Mouse (Mus musculus): Measurements from ENCODE around the gene Gm28048.
A peak's percentile ranks its signal among the peaks of the same experiment; 100 is the strongest.

Gene Gm28048

DNA sequence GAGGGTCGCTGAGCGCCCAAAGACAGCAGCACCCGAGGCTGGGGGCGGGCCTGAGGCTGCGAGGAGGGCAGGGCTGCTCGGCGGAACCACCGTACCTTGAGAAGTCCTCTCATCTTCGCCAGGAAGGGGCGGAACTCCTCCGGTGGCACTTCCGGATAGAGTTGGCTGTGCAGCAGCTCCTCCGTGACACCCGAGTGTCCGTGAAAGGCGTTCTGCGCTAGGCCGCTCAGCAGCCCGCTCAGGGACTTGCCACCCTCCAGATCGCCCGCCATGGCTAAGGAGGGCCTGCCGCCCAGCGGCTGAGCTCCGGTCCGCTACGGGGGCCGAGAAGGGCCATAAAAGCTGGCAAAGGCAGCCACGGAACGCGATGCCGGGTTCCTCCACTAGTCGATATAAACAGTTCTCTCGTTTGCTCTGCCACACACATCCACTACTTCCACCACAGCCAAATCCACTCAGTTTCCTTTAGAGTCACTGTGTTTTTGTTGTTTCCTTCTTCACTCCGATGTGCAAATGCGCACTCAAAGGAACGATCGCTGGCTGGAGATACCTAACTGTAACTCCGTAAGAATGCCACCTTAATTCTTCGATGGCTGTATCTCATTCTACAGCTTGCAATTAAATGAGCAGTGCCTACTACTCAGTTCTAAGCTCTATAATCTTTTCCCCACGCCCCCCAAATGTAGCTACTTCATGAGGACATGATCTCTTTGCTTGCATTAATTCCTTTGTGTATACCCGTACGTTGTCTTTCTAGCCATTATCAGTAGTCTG is at the start of gene Gm28048, which contains the start of gene Commd1:
Gm28048 (minus strand) TSS at position 107 of the 774 bp plus-strand sequence.
Commd1 (minus strand) TSS at position 399 of the 774 bp plus-strand sequence.
- peak; percentile 96 to 99 for DNase-seq

GRCm38 (mm10) chr11:23029399-23029798 is 47.5 kb upstream of the Gm28048 start:
- DNase-seq, result no peak

- DNase-seq, result no peak
These were observed 47.1 kb upstream of the Gm28048 start for GRCm38 (mm10) chr11:23028957-23029356.

GRCm38 (mm10) chr11:23024169-23024568 is 42.3 kb upstream of the Gm28048 start:
- DNase-seq, result no peak

- no peak for DNase-seq
These were observed 41.3 kb upstream of the Gm28048 start for GRCm38 (mm10) chr11:23023155-23023554.

DNA sequence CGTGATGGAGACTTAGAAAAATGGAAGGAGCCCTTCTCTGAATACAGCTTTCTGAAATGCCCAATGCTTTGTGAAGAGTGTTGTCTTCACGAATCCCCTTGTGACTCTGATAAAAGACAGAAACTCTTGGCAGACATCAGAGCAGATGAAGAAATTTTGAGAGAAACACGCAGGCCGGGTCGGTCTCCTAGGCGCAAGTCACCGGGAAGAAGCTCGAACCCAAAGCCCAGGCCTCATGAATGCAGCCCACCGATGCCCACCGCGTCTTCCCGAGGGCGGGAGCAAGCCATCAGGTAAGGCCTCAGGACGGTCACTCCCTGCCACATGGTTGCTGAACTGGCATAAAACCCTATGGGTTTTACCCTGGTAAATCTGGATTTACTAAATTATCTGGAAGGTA is 39.0 kb upstream of the Gm28048 start:
- no peak for DNase-seq

- peak in 1 of 2 experiments; percentile 15 for DNase-seq
These were observed 38.4 kb upstream of the Gm28048 start for GRCm38 (mm10) chr11:23020116-23020770.

DNA sequence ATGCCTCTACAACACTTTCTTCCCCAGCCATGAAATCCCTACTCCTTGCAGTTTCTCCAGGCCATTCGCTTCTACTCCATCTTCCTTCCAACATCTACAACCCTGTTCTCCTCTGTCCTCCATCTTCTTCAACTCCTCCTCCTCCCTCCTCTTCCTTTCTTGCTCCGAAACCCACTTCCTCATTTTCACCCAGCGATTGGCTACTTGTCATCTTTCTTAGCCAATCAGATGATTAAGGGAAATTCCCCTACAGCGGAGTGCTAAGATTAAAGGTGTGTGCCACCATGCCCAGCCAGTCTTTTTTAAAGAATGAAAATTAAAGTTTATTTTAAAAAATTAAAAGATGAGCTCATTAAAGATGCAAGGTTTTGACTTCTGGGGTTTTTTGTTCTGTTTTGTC is 36.1 kb upstream of the Gm28048 start:
- no peak for DNase-seq

DNA sequence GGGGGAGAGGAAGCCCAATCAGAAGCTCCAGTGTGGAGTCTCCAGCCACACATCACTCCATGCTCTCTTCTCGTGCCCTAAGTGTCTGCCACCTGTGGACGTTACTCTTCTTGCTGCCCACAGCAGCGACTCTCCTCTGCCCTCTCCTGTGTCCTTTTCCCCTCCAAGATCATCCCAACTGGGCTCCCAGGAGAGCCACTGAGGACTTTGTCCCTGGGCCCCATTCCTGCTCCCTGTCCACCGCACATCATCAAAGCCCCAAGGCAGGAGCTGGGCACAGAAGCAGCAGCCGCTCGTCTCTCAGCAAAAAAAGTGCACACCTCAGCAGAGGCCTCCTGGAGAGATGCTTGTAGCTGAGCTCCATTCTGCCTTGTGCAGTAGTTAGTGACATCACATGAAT is 33.1 kb upstream of the Gm28048 start:
- peak; percentile 12 to 16 for DNase-seq

DNA sequence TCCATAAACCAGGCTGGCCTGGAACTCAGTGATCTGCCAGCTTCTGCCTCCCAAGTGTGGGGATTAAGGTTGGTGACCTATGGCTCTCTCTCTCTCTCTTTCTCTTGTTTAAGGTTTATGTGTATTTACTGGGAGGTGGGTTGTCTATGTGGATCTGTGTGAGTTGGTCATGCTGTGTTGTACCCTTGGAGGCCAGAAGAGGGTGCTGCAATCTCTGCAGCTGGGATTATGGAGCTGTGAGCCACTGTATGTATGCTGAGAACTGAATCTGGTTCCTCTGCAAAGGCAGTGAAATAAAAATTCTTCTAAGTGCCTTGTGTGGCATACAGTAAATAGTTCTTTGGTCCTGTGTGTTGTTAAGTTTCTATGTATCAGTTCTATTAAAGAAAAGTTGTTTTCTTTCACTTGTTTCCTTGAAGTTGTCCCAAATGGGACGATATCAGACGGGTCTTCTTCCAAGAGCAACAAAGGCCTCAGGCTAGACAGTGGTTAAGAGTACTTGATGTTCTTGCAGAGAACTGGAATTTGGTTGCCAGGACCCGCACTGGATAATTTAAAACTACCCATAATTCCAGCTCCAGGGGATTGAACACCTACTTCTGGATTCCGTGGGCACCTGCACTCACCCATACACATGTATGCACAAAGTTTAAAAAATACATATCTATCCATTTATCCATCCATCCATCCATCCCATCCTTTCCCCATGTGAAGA is 31.8 kb upstream of the Gm28048 start:
- peak in 1 of 2 experiments; percentile 23 for DNase-seq

GRCm38 (mm10) chr11:23013096-23013495 is 31.2 kb upstream of the Gm28048 start:
- DNase-seq, result no peak

GRCm38 (mm10) chr11:23008824-23009200 is 26.9 kb upstream of the Gm28048 start:
- DNase-seq, result no peak

DNA sequence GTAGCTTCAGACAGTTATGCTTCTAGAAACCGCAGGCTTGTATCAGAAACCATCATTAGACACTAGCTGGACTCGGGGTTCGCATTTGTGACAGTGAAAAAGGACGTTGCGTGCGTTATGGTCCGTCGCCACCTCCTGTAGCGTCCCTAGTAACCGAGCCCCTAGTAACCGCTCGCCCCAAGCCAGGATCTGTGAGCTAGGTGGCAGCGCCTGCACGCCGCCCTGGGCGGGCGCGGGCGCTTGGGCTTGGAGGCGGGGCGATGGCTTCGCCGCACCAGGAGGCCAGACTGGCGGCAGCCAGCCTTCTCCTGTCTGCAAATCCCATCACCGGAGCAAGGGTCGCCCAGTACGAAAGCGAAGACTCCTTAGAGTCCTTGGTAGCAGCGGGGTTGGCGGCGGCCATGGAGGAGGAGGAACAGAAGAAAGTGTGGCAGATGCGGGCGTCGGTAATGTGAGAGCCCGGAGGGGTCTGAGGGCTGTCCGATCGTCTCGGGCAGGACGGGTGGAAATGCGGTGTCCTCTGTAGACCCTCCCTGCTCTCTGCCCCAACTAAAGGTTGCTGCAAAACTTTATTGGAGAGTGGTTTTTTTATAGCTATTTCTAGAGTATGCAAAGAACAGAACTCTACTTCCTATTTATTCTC is 26.4 kb upstream of the Gm28048 start:
- DNase-seq, result peak; percentile 89 to 91

GRCm38 (mm10) chr11:23007481-23008180 is 25.7 kb upstream of the Gm28048 start, which contains the start of gene Fam161a:
Gene Fam161a (plus strand): TSS chr11:23007531.
- peak; percentile 77 to 94 for DNase-seq

- no peak for DNase-seq
These were observed 25.2 kb upstream of the Gm28048 start for GRCm38 (mm10) chr11:23007166-23007480.

- DNase-seq, result no peak
These were observed 23.4 kb upstream of the Gm28048 start for GRCm38 (mm10) chr11:23005276-23005675.

DNA sequence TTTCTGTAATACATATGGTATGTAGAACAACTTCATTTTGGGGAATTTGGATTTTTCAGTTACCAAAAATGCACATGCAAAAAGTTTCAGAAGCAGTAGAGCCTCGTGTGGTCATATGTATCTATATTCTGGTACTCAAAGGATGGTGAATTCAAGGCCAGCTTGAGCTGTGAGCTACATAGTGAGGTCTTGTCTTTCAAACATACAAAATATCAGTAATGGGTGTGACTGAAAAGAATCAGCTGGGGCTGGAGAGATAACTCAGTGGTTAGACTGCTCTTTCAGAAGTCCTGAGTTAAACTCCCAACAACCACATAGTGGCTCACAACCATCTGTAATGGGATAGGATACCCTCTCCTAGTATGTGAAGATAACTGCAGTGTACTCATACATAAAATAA is 16.4 kb upstream of the Gm28048 start:
- DNase-seq, result no peak

DNA sequence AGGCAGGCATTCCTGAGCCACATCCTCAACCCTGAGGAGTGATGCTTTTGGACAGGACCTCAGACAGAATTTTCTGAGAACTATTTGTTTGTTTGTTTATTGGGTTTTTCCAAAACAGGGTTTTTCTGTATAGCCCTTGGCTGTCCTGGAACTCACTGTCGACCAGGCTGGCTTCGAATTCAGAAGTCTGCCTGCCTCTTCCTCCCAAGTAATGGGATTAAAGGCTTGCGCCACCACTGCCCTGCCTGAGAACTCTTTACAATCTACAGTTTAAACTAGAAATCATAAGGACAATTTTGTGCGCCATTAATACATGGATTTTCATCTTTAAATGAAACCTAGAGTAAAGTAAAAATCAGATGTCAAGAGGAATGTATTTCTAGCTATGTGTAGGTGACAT is 13.6 kb upstream of the Gm28048 start:
- no peak for DNase-seq

- no peak for DNase-seq
These were observed 12.4 kb upstream of the Gm28048 start for GRCm38 (mm10) chr11:22994271-22994670.

- no peak for DNase-seq
These were observed 9.4 kb upstream of the Gm28048 start for GRCm38 (mm10) chr11:22991218-22991835.

DNA sequence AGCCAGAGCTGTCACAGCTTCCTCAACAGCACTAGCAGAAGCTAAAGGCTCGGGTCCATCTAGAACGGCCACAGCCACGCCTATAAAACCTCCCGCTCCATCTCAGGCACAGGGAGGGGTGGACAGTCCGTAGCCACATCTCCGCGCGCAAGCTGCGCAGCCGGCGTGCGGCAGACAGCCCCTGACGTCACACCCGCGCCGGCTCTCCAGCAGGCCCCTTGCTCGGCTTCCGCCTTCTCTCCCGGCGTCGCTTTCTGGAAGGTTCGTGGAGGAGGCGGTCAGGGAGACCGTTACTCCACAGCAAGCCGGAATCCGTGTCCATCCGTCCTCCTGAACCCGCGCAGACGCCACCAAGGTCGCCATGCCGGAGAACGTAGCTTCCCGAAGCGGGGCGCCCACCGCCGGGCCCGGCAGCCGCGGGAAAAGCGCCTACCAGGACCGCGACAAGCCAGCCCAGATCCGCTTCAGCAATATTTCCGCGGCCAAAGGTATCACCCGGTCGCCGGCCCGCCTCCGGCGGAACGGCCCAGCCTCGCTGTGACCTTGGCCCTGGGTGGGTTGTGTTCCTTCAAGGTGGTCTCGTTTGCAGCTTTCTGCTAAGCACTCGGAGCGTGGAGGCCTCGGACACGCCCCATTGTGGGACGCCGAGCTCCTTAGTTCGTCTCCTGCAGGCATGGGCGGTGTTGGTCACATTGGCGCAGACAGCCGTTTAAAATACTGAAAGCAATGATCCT is 8.7 kb upstream of the Gm28048 start, which contains the start of gene Cct4:
Cct4 (plus strand) TSS at position 127 of the 734 bp plus-strand sequence.
- DNase-seq, result peak; percentile 95 to 96

All from kidney, postnatal 36 days (tissue).